Mouse (Mus musculus) heart, adult 9 months (tissue): ENCODE measurements around the gene Slc4a2.
A peak's percentile ranks its signal among the peaks of the same experiment; 100 is the strongest.

ENCODE experiments used
- DNase-seq, 2 experiments: peaks; one replicate each; pipeline ENCODE4 v3.0.0; 2022; ENCODE audit warnings: low spot score in 2 of 2

The Slc4a2 gene

DNA sequence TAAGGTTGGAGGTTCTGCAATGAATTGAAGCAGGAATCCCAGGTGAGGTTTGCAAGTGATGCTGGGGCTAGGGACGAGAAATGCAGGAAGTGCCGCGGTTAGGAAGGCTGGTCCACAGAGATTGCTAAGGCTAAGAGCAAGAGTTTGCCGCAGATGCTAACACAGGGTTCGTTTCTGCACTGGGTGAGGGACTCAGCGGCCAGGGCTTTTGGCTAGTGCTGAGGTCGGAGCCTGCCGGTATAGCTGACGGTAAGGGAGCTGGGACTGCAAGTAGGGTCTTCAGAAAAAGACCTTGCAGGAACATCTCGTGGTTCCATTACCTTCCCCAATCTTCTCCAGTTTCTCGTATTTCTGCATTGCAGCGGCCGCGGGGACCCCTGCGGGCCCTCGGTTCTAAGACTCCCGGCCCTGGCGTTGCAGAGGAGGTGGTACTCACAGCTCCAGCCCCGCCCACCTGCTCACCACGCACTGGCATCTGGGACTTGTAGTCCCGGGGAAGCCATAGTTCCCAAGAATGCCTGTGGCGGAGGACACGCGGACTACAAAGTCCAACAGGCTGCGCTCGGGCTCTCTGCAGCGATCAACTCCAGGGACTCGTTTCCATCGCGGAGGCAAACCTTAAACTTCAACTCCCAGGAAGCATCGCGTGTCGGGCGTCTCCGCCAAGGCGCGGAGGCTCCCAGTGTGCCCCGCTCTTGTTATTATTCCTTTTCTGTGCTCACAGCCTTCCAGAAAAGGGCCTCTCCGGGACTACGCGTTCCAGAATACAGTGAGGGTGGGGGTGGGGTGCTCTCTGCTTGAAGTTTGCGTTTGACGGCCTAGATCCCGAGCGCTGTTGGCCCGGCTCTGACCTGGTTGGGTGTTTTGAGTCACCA, at the start of gene Slc4a2, which contains the start of gene Cdk5:
TSS of gene Slc4a2 (plus strand) at position 709 of the 875 bp plus-strand sequence.
TSS of gene Cdk5 (minus strand) at position 402 of the 875 bp plus-strand sequence.
- DNase-seq, result peak; percentile 99 to 100

DNA sequence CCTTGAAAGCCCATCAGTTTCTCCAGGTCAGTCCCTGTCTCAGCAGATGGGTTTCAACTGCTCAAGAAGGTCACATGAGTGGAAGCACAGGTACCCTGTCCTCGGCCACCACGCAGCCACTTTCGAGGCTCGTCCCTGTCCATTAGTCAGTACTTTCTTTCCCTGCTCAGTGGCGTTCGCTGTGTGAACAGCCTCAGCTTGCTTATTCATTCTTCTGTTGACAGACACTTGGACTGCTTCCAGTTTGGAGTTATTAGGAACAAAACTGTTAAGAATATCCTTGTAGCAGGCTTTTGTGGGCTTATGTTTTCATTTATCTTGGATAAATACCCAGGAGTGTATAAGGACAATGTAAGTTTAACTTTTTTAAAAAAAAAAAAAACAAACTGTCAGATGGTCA, 49.4 kb upstream of the Slc4a2 start:
- no peak for DNase-seq

DNA sequence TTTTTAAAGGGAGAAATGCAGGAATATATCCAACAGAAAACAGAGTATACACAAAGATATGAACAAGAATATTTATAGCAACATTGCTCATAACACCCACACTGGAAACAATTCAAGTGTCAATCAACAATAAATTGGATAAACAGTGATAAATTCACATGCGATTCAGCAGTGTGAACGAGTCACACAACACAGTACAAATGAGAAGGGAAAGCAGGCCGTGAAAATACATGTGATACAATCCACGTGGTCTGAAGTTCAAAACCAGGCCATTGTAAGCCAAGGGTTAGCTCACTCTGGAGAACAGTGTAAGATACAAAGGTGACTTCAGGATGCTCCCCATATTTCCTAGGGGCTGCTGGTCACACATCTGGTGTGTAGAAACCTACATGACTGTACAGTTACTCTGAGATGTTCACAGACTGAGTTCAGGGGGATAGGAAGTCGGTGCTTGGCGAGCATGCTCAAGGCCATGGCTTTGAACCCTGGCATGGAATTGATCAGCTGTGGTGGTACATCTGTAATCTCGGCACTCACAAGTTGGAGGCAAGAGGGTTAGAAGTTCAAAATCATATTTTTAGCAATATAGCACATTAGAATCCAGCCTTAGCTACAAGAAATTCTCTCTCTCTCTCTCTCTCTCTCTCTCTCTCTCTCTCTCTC, 48.8 kb upstream of the Slc4a2 start:
- DNase-seq, result no peak

- no peak for DNase-seq
Observed at GRCm38 (mm10) chr5:24378700-24379099, 44.9 kb upstream of the Slc4a2 start.

GRCm38 (mm10) chr5:24379501-24379900, 44.1 kb upstream of the Slc4a2 start:
- no peak for DNase-seq

DNA sequence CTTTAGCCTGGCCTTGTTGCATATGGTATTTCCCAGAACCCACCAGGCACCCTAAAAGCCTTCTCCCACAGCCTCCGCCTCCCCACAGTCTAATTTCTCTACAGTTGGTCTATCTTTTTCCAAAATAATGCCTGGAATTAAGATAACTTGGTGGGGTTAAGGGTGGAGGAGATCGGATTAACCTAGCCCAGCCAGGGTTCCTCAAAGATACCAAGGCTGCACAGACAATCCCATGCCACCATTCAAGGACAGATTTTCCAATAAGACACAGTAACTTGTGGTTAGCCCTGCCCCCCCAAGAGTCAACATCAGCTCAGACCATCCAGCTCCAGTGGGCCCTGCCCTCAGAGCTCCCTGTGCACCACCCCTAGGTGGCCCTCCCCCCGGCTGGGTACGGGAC, 43.1 kb upstream of the Slc4a2 start:
- DNase-seq, result no peak

DNA sequence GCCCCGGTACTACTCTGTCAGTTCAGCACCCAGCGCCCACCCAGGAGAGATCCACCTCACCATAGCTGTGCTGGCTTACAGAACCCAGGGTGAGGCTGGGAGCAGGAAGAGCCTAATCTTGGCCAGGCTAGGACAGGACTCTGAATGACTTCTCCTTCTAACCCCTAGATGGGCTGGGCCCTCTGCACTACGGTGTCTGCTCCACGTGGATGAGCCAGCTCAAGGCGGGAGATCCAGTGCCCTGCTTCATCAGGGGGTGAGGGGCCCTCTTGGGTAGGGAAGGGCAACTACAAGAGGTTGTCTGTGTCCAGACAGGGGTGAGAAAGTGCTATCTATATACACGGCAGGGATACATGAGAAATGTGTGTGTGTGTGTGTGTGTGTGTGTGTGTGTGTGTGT, 42.2 kb upstream of the Slc4a2 start:
- no peak for DNase-seq

GRCm38 (mm10) chr5:24381988-24382387, 41.6 kb upstream of the Slc4a2 start:
- no peak for DNase-seq

- DNase-seq, result peak; percentile 86 to 89
Observed at GRCm38 (mm10) chr5:24383026-24383859, 40.4 kb upstream of the Slc4a2 start.

DNA sequence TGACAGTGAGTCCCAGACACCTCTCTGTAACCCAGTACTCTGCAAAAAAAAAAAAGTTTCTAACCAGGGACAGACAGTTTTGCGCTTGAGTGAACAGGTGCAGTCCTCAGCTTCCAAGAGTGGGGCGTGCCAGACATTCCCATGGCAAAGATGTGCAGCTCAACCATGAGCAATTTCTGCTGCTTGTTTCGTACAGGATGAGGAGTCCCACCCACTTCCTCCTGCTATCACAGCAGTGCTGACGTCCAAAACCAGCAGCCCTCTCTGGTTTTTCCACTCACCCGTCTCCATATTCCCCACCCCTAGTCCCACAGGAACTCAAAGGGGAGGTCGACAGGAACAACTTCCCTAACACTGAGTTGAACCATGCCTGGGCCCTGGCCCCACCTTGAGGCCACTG, 39.2 kb upstream of the Slc4a2 start:
- peak; percentile 79 to 90 for DNase-seq

DNA sequence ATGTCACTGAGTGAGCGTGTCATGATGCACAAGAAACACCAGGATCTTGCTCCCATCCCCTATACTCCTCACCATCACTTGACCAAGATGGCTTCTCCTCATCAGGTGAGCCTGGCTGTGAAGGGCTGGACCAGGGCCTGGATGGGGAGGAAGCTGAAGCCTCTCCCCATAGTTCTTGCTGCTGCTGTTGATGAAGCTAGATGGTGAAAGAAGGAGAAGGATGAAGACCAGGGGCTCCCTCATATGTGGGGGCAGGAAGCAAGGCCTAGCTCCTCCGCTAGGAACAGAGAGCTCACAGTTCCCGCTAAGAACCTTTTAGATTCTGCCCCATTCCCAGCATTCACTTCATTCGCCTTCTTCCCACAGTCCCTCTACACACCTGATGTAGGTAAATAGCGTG, 38.3 kb upstream of the Slc4a2 start:
- DNase-seq, result no peak

DNA sequence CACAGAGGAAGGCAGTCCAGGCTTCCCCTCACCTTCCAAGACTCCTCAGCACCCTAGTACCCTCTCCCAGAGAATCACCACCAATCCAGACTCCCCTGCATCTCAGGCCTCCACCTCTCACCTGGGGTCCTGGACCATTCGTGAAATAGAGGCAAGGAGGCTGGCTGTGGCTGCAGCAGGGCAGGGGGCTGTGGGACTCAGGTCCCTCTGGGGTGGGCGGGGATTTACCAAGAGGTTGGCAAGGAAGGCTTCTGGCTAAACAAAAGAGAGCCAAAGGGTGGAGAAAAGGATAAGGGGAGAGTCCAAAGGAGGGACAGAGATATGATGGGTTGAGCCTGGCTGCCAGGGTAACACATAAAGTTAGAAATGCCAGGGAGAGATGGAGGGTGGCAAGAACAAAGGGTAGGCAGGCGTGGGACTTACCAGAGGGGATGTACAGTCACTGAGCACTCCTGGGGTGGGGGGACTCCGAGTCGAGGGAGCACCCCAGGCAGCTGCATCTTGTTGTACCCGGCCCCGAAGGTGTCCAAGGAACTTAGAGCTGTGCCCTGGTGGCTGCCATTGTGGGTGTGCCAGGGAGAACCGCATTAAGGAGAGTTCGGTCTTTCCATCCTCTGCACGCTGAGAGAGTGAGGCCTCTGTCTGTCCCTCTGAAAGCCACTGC, 37.6 kb upstream of the Slc4a2 start:
- no peak for DNase-seq

DNA sequence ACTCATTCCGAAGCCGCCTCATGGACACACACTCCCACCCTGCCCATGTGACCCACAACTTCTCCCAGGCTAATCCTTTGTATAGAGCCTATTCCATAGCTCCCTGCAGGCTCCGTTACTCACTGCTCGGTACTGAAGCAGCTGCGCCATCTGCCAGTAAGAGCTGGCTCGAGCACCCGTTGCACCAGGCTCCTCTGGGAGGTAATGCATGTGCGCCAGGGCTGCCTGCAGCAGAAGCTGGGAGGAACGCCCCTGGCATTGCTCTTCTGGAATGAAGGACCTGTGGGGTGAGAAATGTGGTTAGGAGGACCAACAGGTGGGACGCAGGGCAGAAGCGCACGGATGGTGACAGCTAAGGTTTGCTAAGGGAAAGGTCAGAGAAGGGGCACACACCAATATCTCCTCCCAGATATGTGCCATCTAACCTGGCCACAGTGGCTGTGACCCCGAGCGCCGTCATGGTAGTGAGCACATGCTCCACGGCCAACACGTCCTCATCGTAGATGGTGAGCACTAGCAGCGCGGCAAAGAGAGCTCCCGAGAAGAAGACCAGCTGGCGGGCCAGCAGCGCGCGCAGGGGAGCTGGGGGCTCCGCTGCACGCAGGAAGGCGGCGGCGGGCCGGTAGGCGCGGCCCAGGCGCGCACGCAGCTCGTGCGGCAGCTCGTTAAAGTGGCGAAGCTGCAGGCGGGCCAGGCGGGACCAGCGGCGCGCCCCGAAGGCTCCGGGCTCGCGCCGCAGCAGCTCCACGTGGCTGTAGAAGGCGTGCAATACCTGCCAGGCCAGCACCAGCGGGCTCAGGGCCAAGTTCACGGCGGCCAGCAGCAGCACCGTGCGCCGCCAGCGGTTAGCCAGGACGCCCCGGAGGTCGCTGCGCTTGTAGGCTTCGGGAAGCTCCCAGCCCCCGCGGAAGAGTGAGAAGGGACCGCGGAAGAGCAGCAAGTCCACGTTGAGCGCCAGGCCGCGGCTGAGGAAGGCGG, 36.1 kb upstream of the Slc4a2 start:
- peak in 1 of 2 experiments; percentile 64 for DNase-seq

- DNase-seq, result no peak
Observed at GRCm38 (mm10) chr5:24388246-24388915, 35.3 kb upstream of the Slc4a2 start.

DNA sequence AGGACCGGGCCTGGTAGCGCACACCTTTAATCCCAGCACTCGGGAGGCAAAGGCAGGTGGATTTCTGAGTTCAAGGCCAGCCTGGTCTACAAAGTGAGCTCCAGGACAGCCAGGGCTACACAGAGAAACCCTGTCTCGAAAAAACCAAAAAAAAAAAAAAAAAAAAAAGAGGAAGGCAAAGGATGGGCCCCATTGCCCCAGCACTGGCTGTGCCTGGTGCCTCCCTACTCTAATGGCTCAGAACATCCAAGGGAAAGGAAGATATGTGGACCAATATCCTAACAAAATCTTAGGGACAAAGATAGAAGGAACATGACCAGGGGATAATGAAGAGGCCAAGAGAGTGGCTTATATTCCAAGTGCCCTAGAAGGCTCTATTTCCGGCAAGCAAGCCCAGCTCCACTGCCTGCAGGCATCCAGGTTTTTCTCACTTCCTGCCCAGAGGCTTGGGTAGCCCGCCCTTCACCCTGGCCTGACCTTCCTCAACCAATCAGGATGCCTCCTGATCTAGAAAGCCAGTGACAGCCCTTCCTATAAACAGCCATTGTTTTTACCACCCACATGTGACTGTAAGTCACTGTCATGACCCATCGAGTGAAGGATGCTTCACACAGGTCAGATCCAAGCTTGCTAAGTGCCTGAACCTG, 34.5 kb upstream of the Slc4a2 start:
- DNase-seq, result peak; percentile 26 to 55

GRCm38 (mm10) chr5:24389658-24390020, 34.0 kb upstream of the Slc4a2 start:
- DNase-seq, result no peak

DNA sequence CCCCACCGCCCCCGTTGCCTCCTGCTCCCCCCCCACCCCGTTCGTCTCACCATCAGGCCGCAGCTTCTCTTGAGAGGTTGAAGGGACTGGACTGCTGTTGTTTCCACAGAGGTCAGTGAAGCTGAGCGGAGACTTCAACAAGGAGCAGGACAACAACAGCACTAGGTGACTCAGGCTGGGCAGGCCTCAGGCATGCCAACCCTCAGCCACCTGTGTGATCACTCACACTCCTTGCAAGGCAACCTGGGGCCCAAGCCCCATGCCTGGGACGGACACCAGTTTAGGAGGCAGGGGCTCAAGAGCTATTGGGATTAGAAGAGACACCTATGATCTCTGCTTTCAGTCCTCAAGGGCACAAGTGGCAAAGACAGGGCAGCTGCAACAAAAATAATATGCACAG, 31.8 kb upstream of the Slc4a2 start, which contains the start of gene Atg9b:
TSS of gene Atg9b (minus strand) at position 280 of the 400 bp plus-strand sequence.
- DNase-seq, result no peak

- DNase-seq, result no peak
Observed at GRCm38 (mm10) chr5:24392724-24393123, 30.9 kb upstream of the Slc4a2 start.

GRCm38 (mm10) chr5:24393392-24393997, 30.1 kb upstream of the Slc4a2 start, which contains the start of gene Abcb8:
Gene Abcb8, plus strand, starts transcription at chr5:24393663.
- peak; percentile 79 to 86 for DNase-seq
